Mouse (Mus musculus) forebrain, embryonic 14.5 days (tissue): Measurements from ENCODE around the gene Rasl11a. TPM values are rescaled to one million over a fixed set of nuclear protein-coding genes. Genes with fewer than 3 reads are reported as not detected.

ENCODE experiments used
- ATAC-seq: fragments of 200-750 bp; cut with Nextera tagmentation; 2 replicates; pipeline ENCODE4 v1.8.0; 2017; ENCODE audit warnings: mild to moderate bottlenecking, moderate library complexity
- DNase-seq: peaks from one replicate; pipeline ENCODE4 v3.0.0-alpha.2; 2015; ENCODE audit warnings: low spot score
- H3K27ac ChIP-seq: fragments of 300-500 bp; sonication (generic); 2 replicates; pipeline ENCODE4 v1.5.1; 2014; ENCODE audit warnings: low read depth, mild to moderate bottlenecking, control low read depth, low read length, moderate library complexity
- H3K27me3 ChIP-seq: fragments of 300-500 bp; sonication (generic); replicated peaks from 2 replicates; pipeline ENCODE4 v1.6.1; 2014; ENCODE audit warnings: low read length, control low read depth, mixed read lengths; ENCODE audit not compliant: control insufficient read depth, insufficient read depth
- H3K36me3 ChIP-seq: fragments of 300-500 bp; sonication (generic); 2 replicates; pipeline ENCODE4 v1.6.1; 2014; ENCODE audit warnings: low read length, control low read depth; ENCODE audit not compliant: control insufficient read depth, insufficient read depth
- H3K4me1 ChIP-seq: fragments of 300-500 bp; sonication (generic); 2 replicates; pipeline ENCODE4 v1.6.1; 2014; ENCODE audit warnings: antibody characterized with exemption, low read length, control low read depth; ENCODE audit not compliant: control insufficient read depth, insufficient read depth
- H3K4me2 ChIP-seq: fragments of 300-500 bp; sonication (generic); 2 replicates; pipeline ENCODE4 v1.6.1; 2014; ENCODE audit warnings: mild to moderate bottlenecking, control low read depth, low read length
- H3K4me3 ChIP-seq: fragments of 300-500 bp; sonication (generic); 2 replicates; pipeline ENCODE4 v1.5.1; 2014; ENCODE audit warnings: low read depth, low read length, control low read depth
- H3K9ac ChIP-seq: fragments of 300-500 bp; sonication (generic); 2 replicates; pipeline ENCODE4 v1.6.1; 2014; ENCODE audit warnings: mild to moderate bottlenecking, low read length, control low read depth, moderate library complexity
- H3K9me3 ChIP-seq: fragments of 300-500 bp; sonication (generic); replicated peaks from 2 replicates; pipeline ENCODE4 v1.6.1; 2016; ENCODE audit warnings: low read length, control low read depth, mixed read lengths; ENCODE audit not compliant: control insufficient read depth
- WGBS: fragments of 180-500 bp; shearing (Covaris S2); extraction: QIAGEN DNeasy Blood & Tissue Kit; methylation state at CpG from one replicate; pipeline ENCODE4 v1.1.7; 2014; 5-methylcytosine and 5-hydroxymethylcytosine counted together
- polyA plus RNA-seq: library from polyadenylated mRNA; unstranded; fragments of >200 nt; fragmentation: Nextera tagmentation; extraction: Ambion mirVana; gene quantifications from 2 replicates; pipeline ENCODE4 v1.2.1, GENCODE M21; 2014

Gene Rasl11a
- polyA plus RNA-seq, 1 experiment from 2014 or later: 6.4 TPM

GRCm38 (mm10) chr5:146857620-146858019 lies 12.7 kb downstream of the Rasl11a start:
- Histone ChIP-seq H3K4me3 (no peak overlapping the region), H3K36me3 (no peaks in the 10 kb centered on the region), H3K4me1 (no peaks in the 10 kb centered on the region), H3K9me3 (no peaks in the 10 kb centered on the region), H3K9ac (no peak overlapping the region), H3K27ac (no peak overlapping the region), H3K27me3 (no peaks in the 10 kb centered on the region), H3K4me2 (no peak overlapping the region)
- ATAC-seq (no peak), DNase-seq (no peak)
- 86% methylated on average over 8 of the region's 8 CpGs for WGBS

GRCm38 (mm10) chr5:146858772-146859171 lies 13.9 kb downstream of the Rasl11a start:
- no peak overlapping the region for H3K4me2 ChIP-seq
- no peaks in the 10 kb centered on the region for H3K4me1 ChIP-seq
- H3K9ac ChIP-seq: no peak overlapping the region
- no peak for ATAC-seq
- H3K27ac ChIP-seq: no peak overlapping the region
- H3K27me3 ChIP-seq: no peaks in the 10 kb centered on the region
- DNase-seq: peak; percentile 36
- no peaks in the 10 kb centered on the region for H3K9me3 ChIP-seq
- H3K36me3 ChIP-seq: no peaks in the 10 kb centered on the region
- WGBS: 92% methylated on average over 9 of the region's 9 CpGs
- H3K4me3 ChIP-seq: no peak overlapping the region

GRCm38 (mm10) chr5:146859246-146859645 lies 14.4 kb downstream of the Rasl11a start:
- H3K9me3 ChIP-seq: no peaks in the 10 kb centered on the region
- no peak overlapping the region for H3K9ac ChIP-seq
- H3K4me3 ChIP-seq: no peak overlapping the region
- DNase-seq (no peak), ATAC-seq (no peak)
- no peak overlapping the region for H3K27ac ChIP-seq
- H3K4me1 ChIP-seq: no peaks in the 10 kb centered on the region
- WGBS: 70% methylated on average over 8 of the region's 8 CpGs
- no peaks in the 10 kb centered on the region for H3K36me3 ChIP-seq
- H3K4me2 ChIP-seq: no peak overlapping the region
- no peaks in the 10 kb centered on the region for H3K27me3 ChIP-seq

- no peaks in the 10 kb centered on the region for H3K4me1 ChIP-seq
- no peaks in the 10 kb centered on the region for H3K36me3 ChIP-seq
- H3K9ac ChIP-seq: no peak overlapping the region
- no peak overlapping the region for H3K27ac ChIP-seq
- DNase-seq (no peak), ATAC-seq (no peak)
- WGBS: 81% methylated on average over 18 of the region's 18 CpGs
- H3K4me2 ChIP-seq: no peak overlapping the region
- no peaks in the 10 kb centered on the region for H3K27me3 ChIP-seq
- no peaks in the 10 kb centered on the region for H3K9me3 ChIP-seq
- no peak overlapping the region for H3K4me3 ChIP-seq
Measured at GRCm38 (mm10) chr5:146860222-146860998, 15.5 kb downstream of the Rasl11a start.

- Histone ChIP-seq H3K27me3 (no peaks in the 10 kb centered on the region), H3K4me1 (no peaks in the 10 kb centered on the region), H3K36me3 (no peaks in the 10 kb centered on the region), H3K9me3 (no peaks in the 10 kb centered on the region), H3K4me3 (no peak overlapping the region), H3K9ac (no peak overlapping the region), H3K4me2 (no peak overlapping the region), H3K27ac (no peak overlapping the region)
- WGBS: 56% methylated on average over 7 of the region's 7 CpGs
- ATAC-seq (no peak), DNase-seq (peak; percentile 24)
Measured at GRCm38 (mm10) chr5:146861588-146861987, 16.7 kb downstream of the Rasl11a start.

- no peaks in the 10 kb centered on the region for H3K36me3 ChIP-seq
- no peaks in the 10 kb centered on the region for H3K27me3 ChIP-seq
- H3K4me3 ChIP-seq: no peak overlapping the region
- H3K4me1 ChIP-seq: no peaks in the 10 kb centered on the region
- no peak overlapping the region for H3K27ac ChIP-seq
- no peak overlapping the region for H3K4me2 ChIP-seq
- ATAC-seq (no peak), DNase-seq (no peak)
- no peak overlapping the region for H3K9ac ChIP-seq
- no peaks in the 10 kb centered on the region for H3K9me3 ChIP-seq
- 90% methylated on average over 4 of the region's 4 CpGs for WGBS
Measured at GRCm38 (mm10) chr5:146865511-146865910, 20.6 kb downstream of the Rasl11a start.

GRCm38 (mm10) chr5:146866277-146866676 lies 21.4 kb downstream of the Rasl11a start:
- Histone ChIP-seq H3K4me3 (no peak overlapping the region), H3K27ac (no peak overlapping the region), H3K9me3 (no peaks in the 10 kb centered on the region), H3K36me3 (no peaks in the 10 kb centered on the region), H3K9ac (no peak overlapping the region), H3K4me2 (no peak overlapping the region), H3K27me3 (no peaks in the 10 kb centered on the region), H3K4me1 (no peaks in the 10 kb centered on the region)
- 97% methylated on average over 2 of the region's 2 CpGs for WGBS
- DNase-seq: no peak
- ATAC-seq: no peak

GRCm38 (mm10) chr5:146867246-146867945 lies 22.5 kb downstream of the Rasl11a start:
- Histone ChIP-seq H3K4me2 (peak overlapping the region; percentile 41), H3K36me3 (no peaks in the 10 kb centered on the region), H3K4me3 (no peak overlapping the region), H3K4me1 (no peaks in the 10 kb centered on the region), H3K27ac (0 out of 2 replicates have a peak overlapping the region, but pooled peaks have one; percentile 21), H3K9me3 (no peaks in the 10 kb centered on the region), H3K9ac (peak overlapping the region; percentile 43), H3K27me3 (no peaks in the 10 kb centered on the region)
- DNase-seq: peak; percentile 43
- peak; percentile 61 for ATAC-seq
- 7% methylated on average over 19 of the region's 19 CpGs for WGBS

- Histone ChIP-seq H3K4me1 (no peaks in the 10 kb centered on the region), H3K27ac (0 out of 2 replicates have a peak overlapping the region, but pooled peaks have one; percentile 21), H3K36me3 (no peaks in the 10 kb centered on the region), H3K4me2 (peak overlapping the region; percentile 41), H3K9ac (no peak overlapping the region), H3K27me3 (no peaks in the 10 kb centered on the region), H3K4me3 (no peak overlapping the region), H3K9me3 (no peaks in the 10 kb centered on the region)
- WGBS: 11% methylated on average over 4 of the region's 4 CpGs
- ATAC-seq (peak; percentile 40; the same call in 1 of the 2 replicates), DNase-seq (no peak)
Measured at GRCm38 (mm10) chr5:146867946-146868314, 23.1 kb downstream of the Rasl11a start.
